Mouse (Mus musculus) embryonic facial prominence, embryonic 14.5 days (tissue): ENCODE data around the gene Wdfy3. TPM values are rescaled to one million over a fixed set of nuclear protein-coding genes. Genes with fewer than 3 reads are reported as not detected.

ENCODE experiments used
- ATAC-seq: fragments of 200-750 bp; cut with Nextera tagmentation; 2 replicates; pipeline ENCODE4 v1.8.0; 2017; ENCODE audit warnings: low read depth, moderate number of reproducible peaks, moderate TSS enrichment
- DNase-seq: peaks from one replicate; pipeline ENCODE4 v3.0.0-alpha.2; 2015; ENCODE audit warnings: low spot score
- H3K27ac ChIP-seq: fragments of 300-500 bp; sonication (generic); replicated peaks from 2 replicates; pipeline ENCODE4 v1.5.1; 2014; ENCODE audit warnings: low read depth, mild to moderate bottlenecking, low read length, moderate library complexity
- H3K27me3 ChIP-seq: fragments of 300-500 bp; sonication (generic); replicated peaks from 2 replicates; pipeline ENCODE4 v1.6.1; 2014; ENCODE audit warnings: low read length; ENCODE audit not compliant: control insufficient read depth, insufficient read depth
- H3K36me3 ChIP-seq: fragments of 300-500 bp; sonication (generic); 2 replicates; pipeline ENCODE4 v1.6.1; 2014; ENCODE audit warnings: low read length, mixed read lengths; ENCODE audit not compliant: control insufficient read depth, insufficient read depth
- H3K4me1 ChIP-seq: fragments of 300-500 bp; sonication (generic); 2 replicates; pipeline ENCODE4 v1.6.1; 2014; ENCODE audit warnings: antibody characterized with exemption, low read length; ENCODE audit not compliant: control insufficient read depth, insufficient read depth
- H3K4me2 ChIP-seq: fragments of 300-500 bp; sonication (generic); 2 replicates; pipeline ENCODE4 v1.6.1; 2014; ENCODE audit warnings: low read depth, mild to moderate bottlenecking, low read length, moderate library complexity, mixed read lengths
- H3K4me3 ChIP-seq: fragments of 300-500 bp; sonication (generic); 2 replicates; pipeline ENCODE4 v1.5.1; 2014; ENCODE audit warnings: low read depth, mild to moderate bottlenecking, low read length
- H3K9ac ChIP-seq: fragments of 300-500 bp; sonication (generic); 2 replicates; pipeline ENCODE4 v1.6.1; 2014; ENCODE audit warnings: low read depth, mild to moderate bottlenecking, low read length, moderate library complexity, mixed read lengths
- H3K9me3 ChIP-seq: fragments of 300-500 bp; sonication (generic); 2 replicates; pipeline ENCODE4 v1.6.1; 2016; ENCODE audit warnings: low read length; ENCODE audit not compliant: control insufficient read depth
- whole genome bisulfite sequencing: fragments of 180-500 bp; shearing (Covaris S2); extraction: QIAGEN DNeasy Blood & Tissue Kit; methylation state at CpG from one replicate; pipeline ENCODE4 v1.1.7; 2014; 5-methylcytosine and 5-hydroxymethylcytosine counted together
- polyA plus RNA-seq: library from polyadenylated mRNA; unstranded; fragments of >200 nt; fragmentation: Nextera tagmentation; extraction: Ambion mirVana; gene quantifications from 2 replicates; pipeline ENCODE4 v1.2.1, GENCODE M21; 2014

The Wdfy3 gene
- polyA plus RNA-seq, 1 experiment from 2014 or later = 20.0 TPM

DNA sequence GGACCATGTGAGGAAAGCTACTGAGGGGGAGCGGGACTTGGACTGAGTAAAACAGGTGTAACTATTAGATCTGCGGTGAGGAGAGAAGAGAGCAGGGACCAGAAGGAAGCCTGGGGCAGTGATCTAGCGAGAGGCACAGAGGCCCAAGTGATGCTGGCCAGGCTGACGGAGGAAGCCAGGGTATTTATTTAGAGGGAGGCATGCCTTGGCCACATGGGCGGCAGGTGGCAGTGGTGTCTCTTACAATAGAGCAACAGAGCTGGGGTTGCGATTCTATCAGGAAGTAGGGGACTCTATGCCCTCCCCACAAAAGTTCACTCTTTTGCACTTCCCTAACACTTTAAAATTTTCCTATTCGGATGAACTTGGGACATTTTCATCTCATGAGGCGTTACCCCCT is 207.1 kb downstream of the Wdfy3 start:
- H3K4me2 ChIP-seq = no peak overlapping the region
- DNase-seq = no peak
- H3K4me1 ChIP-seq = no peaks in the 10 kb centered on the region
- H3K27ac ChIP-seq = no peak overlapping the region
- no peak overlapping the region for H3K4me3 ChIP-seq
- H3K9ac ChIP-seq = no peak overlapping the region
- no peak for ATAC-seq
- no peaks in the 10 kb centered on the region for H3K27me3 ChIP-seq
- WGBS = 85% methylated on average over 8 of the region's 8 CpGs
- peaks cover 92% of the 10 kb centered on the region for H3K36me3 ChIP-seq
- H3K9me3 ChIP-seq = no peaks in the 10 kb centered on the region

DNA sequence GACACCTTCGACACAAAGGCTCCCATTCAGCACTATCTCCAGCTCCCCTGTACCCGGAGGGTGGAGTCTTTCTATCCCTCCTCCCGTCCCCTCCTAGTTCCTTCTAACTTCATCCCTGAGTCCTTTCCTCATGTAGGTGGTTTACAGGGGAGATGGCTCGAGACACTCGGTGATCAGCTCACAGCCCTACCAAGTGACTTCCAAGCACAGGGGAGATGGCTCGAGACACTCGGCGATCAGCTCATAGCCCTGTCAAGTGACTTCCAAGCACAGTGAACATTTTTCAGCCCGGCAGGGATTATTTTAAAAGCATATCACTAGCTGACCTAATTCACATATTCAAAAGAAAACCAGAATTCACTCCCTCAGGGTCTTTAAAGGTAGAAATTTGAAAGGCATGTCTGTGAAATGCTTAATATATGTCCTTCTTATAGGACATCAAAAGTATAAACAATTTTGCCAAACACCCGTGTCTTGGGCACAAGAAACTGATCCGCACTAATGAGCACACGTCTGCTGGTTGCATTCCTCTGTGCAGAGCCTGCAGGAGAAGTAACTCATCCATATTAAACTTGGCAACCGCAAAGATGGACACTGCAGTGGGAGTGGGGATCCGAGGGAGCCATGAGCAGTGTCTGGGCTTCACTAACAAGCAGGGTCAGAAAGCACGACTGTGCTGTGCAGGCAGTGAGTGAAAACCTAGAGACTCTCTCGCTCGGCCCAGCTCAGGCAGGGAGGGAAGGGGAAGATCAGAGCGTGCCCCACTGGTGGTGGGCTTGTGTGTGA is 207.7 kb downstream of the Wdfy3 start:
- Histone ChIP-seq H3K27me3 (no peaks in the 10 kb centered on the region), H3K27ac (no peak overlapping the region), H3K9me3 (no peaks in the 10 kb centered on the region), H3K4me3 (no peak overlapping the region), H3K4me2 (no peak overlapping the region), H3K9ac (no peak overlapping the region), H3K4me1 (no peaks in the 10 kb centered on the region), H3K36me3 (peaks cover 93% of the 10 kb centered on the region)
- no peak for DNase-seq
- ATAC-seq = no peak
- 81% methylated on average over 18 of the region's 18 CpGs for WGBS

DNA sequence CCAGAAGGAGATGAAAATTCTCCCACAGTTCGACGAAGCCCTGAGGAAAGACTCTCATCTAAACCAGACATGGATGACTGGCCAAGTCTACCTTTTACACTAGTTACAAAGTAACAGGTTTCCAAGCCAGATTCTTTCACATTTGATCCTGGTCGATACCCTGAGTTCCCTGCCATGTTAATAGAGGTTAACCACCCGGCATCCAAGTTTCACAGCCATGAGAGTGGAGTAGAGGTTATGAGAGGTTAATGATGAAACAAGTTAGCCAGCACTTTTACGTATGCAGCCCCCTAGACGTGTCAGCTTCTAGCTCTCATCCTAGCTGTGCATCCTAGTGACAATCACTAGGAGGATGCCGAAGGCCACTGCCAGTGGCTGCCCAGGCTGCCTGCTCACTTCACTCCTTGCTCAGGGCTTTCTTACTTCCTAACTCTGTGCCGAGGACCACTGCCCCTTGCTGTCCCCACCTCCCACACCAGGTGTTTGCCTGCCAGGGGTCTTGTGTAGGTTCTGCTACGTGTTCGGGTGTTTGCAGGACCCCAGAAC is 210.8 kb downstream of the Wdfy3 start:
- Histone ChIP-seq H3K27me3 (no peaks in the 10 kb centered on the region), H3K27ac (no peak overlapping the region), H3K4me3 (no peak overlapping the region), H3K9me3 (no peaks in the 10 kb centered on the region), H3K9ac (no peak overlapping the region), H3K36me3 (peaks cover 97% of the 10 kb centered on the region), H3K4me1 (no peaks in the 10 kb centered on the region), H3K4me2 (no peak overlapping the region)
- DNase-seq (no peak), ATAC-seq (no peak)
- 90% methylated on average over 10 of the region's 10 CpGs for WGBS

DNA sequence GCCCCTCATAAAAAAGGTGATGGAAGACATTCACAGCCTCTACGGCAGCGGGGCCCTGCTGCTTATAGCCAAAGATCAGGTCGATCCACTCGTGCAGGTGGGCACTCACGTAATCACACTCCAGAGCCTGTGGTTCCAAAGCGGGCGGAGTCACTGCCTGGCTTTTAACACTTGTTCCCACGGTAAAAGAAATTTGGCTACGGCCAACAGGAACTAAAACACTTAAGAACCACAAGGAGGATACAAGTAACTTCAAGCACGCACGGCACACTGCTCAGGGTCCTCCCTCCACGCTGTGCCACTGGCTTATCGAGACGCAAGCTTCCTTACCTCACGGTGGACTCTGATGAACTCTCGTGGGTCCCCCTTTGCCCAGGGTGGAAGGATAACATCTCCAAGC is 214.2 kb downstream of the Wdfy3 start:
- Histone ChIP-seq H3K27me3 (no peaks in the 10 kb centered on the region), H3K9ac (no peak overlapping the region), H3K36me3 (peaks cover 98% of the 10 kb centered on the region), H3K4me3 (no peak overlapping the region), H3K4me1 (no peaks in the 10 kb centered on the region), H3K9me3 (no peaks in the 10 kb centered on the region), H3K27ac (no peak overlapping the region), H3K4me2 (no peak overlapping the region)
- no peak for ATAC-seq
- DNase-seq = no peak
- 93% methylated on average over 16 of the region's 16 CpGs for WGBS

DNA sequence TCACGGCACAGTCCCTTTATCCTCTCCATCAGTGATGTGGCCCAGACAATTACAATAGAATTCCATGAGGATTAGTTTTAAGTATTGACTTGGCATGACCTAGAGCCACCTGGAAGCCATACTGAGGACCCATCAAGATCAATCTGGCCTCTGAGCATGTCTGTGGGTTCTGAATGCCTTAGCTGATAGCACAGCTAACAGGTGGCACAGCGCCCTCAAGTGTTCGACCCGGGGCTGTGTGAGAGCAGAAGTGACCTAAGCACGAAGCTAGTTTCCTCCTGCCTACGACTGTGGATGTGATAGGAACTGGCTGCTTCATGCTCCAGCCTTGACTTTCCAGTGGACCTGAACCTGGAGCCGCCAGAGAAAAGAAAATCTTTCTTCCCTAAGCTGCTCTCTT is 215.1 kb downstream of the Wdfy3 start:
- Histone ChIP-seq H3K4me1 (no peaks in the 10 kb centered on the region), H3K9me3 (no peaks in the 10 kb centered on the region), H3K4me3 (no peak overlapping the region), H3K27ac (no peak overlapping the region), H3K36me3 (peaks cover 99% of the 10 kb centered on the region), H3K9ac (no peak overlapping the region), H3K4me2 (no peak overlapping the region), H3K27me3 (no peaks in the 10 kb centered on the region)
- ATAC-seq (no peak), DNase-seq (no peak)
- WGBS = 87% methylated on average over 7 of the region's 7 CpGs

DNA sequence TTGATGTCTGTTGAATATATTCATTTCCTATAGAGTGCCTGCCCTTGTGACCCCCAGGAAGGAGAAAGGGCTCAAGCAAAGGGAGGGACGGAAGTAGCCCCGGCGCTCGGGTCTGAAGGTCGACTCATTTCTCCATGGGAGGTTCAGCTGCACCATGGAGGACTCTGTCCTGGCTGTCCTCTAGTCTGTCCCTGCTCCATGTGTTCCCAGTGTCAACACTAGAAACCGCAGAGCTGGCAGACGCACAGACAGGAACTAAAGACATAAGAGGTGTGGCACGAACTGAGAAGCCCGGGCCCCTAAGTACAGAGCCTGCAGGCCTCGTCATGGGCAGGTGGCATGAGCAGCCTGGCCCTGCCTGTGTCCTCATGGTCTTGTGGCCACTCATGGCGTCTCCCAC is 215.6 kb downstream of the Wdfy3 start:
- no peak overlapping the region for H3K27ac ChIP-seq
- no peak overlapping the region for H3K9ac ChIP-seq
- H3K4me3 ChIP-seq = no peak overlapping the region
- DNase-seq = no peak
- no peaks in the 10 kb centered on the region for H3K27me3 ChIP-seq
- no peaks in the 10 kb centered on the region for H3K4me1 ChIP-seq
- WGBS = 96% methylated on average over 10 of the region's 11 CpGs
- peaks cover 99% of the 10 kb centered on the region for H3K36me3 ChIP-seq
- no peaks in the 10 kb centered on the region for H3K9me3 ChIP-seq
- no peak for ATAC-seq
- no peak overlapping the region for H3K4me2 ChIP-seq

DNA sequence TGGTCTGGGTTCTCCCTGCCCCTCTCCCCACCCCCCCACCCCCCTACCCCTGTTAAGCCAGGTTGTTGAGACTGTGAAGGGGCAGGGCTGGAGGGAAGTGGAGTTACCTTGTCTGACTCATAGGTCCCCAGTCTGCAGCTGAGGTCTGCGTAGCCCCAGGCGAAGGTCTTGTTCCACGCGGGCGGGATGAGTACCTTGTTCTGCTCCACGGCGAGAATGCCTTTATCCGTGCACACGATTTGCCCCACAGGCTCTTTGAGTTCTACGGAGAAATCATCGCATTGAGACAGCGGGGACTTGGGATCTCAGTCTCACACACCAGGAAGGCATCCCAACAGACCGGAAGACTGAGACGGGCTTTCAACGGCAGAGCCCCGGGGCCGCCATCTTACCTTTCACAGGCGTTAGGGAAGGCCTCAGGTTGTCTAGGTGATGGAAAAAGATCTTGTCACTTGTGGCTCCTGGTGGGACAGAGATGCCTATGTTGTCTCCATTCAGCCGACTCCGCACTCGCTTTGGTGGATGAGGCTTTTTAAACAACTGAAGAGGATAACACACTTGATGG is 217.5 kb downstream of the Wdfy3 start:
- Histone ChIP-seq H3K27ac (no peak overlapping the region), H3K4me3 (no peak overlapping the region), H3K4me1 (no peaks in the 10 kb centered on the region), H3K27me3 (no peaks in the 10 kb centered on the region), H3K36me3 (peaks cover 99% of the 10 kb centered on the region), H3K9me3 (no peaks in the 10 kb centered on the region), H3K9ac (no peak overlapping the region), H3K4me2 (no peak overlapping the region)
- ATAC-seq (no peak), DNase-seq (no peak)
- WGBS = 93% methylated on average over 21 of the region's 21 CpGs

DNA sequence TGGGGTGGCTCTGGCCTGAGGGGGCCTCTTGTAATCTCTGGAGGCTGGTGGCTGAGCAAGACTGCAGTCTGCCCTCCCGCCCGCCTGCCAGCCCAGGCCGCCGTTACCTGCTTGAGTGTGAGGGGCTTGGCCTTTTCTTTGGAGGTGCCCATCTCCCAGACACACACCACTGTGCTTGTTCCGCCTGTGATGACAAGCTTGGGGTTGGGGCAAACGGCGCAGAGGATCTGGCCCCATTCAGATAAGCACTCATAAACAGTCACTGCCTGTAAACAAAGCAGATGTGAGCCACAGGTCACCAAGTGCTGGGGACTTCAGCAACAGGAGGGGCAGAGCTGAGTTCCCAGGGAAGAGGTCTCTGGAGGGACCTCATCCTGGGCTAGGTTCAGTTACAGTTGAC is 218.6 kb downstream of the Wdfy3 start:
- H3K4me1 ChIP-seq = no peaks in the 10 kb centered on the region
- 93% methylated on average over 5 of the region's 7 CpGs for whole genome bisulfite sequencing
- H3K27me3 ChIP-seq = no peaks in the 10 kb centered on the region
- H3K4me2 ChIP-seq = no peak overlapping the region
- H3K36me3 ChIP-seq = peaks cover 100% of the 10 kb centered on the region
- ATAC-seq (no peak), DNase-seq (no peak)
- H3K4me3 ChIP-seq = no peak overlapping the region
- H3K27ac ChIP-seq = no peak overlapping the region
- H3K9ac ChIP-seq = no peak overlapping the region
- no peaks in the 10 kb centered on the region for H3K9me3 ChIP-seq

DNA sequence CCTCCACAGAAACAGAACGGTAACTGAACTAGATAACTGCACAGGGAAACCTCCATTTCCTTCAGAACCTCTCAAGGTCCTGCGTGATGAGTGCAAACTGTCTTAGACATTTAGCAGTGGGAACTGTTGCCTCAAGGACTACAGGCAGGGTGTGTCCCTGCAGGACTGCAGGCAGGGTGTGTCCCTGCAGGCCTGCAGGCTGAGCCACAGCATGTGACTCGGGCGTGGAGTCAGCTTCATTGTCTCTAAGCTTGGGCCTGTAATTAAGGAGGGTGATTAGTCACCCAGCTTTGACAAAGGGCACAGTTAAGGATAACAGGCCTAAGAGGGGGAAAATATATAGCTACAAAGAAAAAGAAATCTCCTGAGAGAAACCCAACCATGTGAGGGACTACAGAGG is 222.0 kb downstream of the Wdfy3 start:
- no peaks in the 10 kb centered on the region for H3K9me3 ChIP-seq
- no peak overlapping the region for H3K27ac ChIP-seq
- 75% methylated on average over 4 of the region's 4 CpGs for WGBS
- ATAC-seq = no peak
- no peak for DNase-seq
- H3K4me2 ChIP-seq = no peak overlapping the region
- peaks cover 100% of the 10 kb centered on the region for H3K36me3 ChIP-seq
- no peak overlapping the region for H3K4me3 ChIP-seq
- H3K9ac ChIP-seq = no peak overlapping the region
- no peaks in the 10 kb centered on the region for H3K4me1 ChIP-seq
- H3K27me3 ChIP-seq = no peaks in the 10 kb centered on the region
